Mouse (Mus musculus): ENCODE measurements around the gene Zfy2. TPM values are rescaled to one million over a fixed set of nuclear protein-coding genes. Genes with fewer than 3 reads are reported as not detected.

The Zfy2 gene
- polyA plus RNA-seq (2021; fragmentation: Nextera tagmentation): not detected in 2 replicates
- long read RNA-seq, experiment 1: 0 reads
- long read RNA-seq, experiment 2: 0 reads

DNA sequence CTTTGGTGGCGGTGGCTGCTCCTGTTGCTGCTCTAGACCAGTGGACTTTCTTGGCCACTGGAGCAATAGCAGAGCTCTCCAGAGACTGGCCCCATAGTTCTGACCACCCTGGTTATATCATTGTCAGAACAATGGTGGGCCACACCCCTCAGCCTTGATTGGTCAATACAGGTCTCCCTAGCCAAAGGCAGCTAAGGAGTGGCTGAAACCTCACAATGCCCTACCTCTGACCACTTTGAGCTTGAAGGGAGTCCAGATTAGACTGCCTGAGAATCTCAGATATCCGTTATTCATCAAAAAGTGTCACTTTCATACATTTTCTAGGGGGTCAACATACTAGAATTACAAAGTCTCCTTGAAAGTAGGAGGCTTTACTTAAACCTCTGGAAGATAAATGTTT lies at the start of gene Zfy2:
Zfy2 (minus strand) TSS at position 101 of the 400 bp plus-strand sequence.

